10 mouse cellular contexts compared by ENCODE assay signal in genomic region chr2:63273799-63274203, GRCm38 (mm10).
DNase-seq lines count a peak whose midpoint lies in the region; ATAC-seq lines count a peak whose summit lies in the region.
"Had no signal": no experiment of that assay in that cellular context is flagged by ENCODE, and none has a peak within 500 bp of the region (broad histone marks: within the 10 kb centered on the region; RNA-seq: fewer than 3 reads in every experiment).

No protein-coding gene starts in this region.

- no peak overlapping the region for H3K4me2 ChIP-seq in midbrain, embryonic 13.5 days (replicated peaks)
- H3K4me2 ChIP-seq: limb, embryonic 15.5 days had no signal

- WGBS in heart, embryonic 10.5 days: 9% methylated on average over 3 of the region's 3 CpGs
- WGBS in midbrain, embryonic 13.5 days: 34% methylated on average over 3 of the region's 3 CpGs

- intact Hi-C loops in heart, postnatal 25 days (cut with DNase I): no loop called here
- intact Hi-C loops in heart, postnatal 10 days (cut with DNase I): no loop called here

- no peak overlapping the region for H3K27ac ChIP-seq in heart, embryonic 10.5 days
- H3K27ac ChIP-seq in midbrain, embryonic 13.5 days: no peak overlapping the region
- H3K27ac ChIP-seq: limb, embryonic 15.5 days had no signal

- ATAC-seq in midbrain, embryonic 13.5 days: peak; percentile 85

- no peaks in the 10 kb centered on the region for H3K9me3 ChIP-seq in heart, embryonic 10.5 days
- no peaks in the 10 kb centered on the region for H3K9me3 ChIP-seq in midbrain, embryonic 13.5 days
- H3K9me3 ChIP-seq: limb, embryonic 15.5 days had no signal

- peaks cover 15% of the 10 kb centered on the region for H3K27me3 ChIP-seq in heart, embryonic 10.5 days (ENCODE audit: insufficient read depth, poor library complexity, severe bottlenecking)
- no peaks in the 10 kb centered on the region for H3K27me3 ChIP-seq in midbrain, embryonic 13.5 days
- H3K27me3 ChIP-seq: limb, embryonic 15.5 days had no signal

- DNase-seq in heart, embryonic 10.5 days (ENCODE audit: low spot score): peak; percentile 89
- DNase-seq in heart, postnatal 25 days (ENCODE audit: low spot score): no peak
- DNase-seq in kidney, postnatal 10 days: peak; percentile 6
- DNase-seq in kidney, postnatal 36 days: no peak
- DNase-seq in heart, postnatal 10 days: peak; percentile 1 to 6
- DNase-seq in adrenal gland, adult 18-20 months (ENCODE audit: low spot score in 2 of 2): no peak
- DNase-seq in spleen, adult 18-20 months: no peak
- DNase-seq: layer of hippocampus, postnatal 36 days had no signal

- no peak overlapping the region for H3K9ac ChIP-seq in midbrain, embryonic 13.5 days (replicated peaks)
- H3K9ac ChIP-seq: limb, embryonic 15.5 days had no signal

- no peak overlapping the region for H3K4me3 ChIP-seq in heart, embryonic 10.5 days
- H3K4me3 ChIP-seq in midbrain, embryonic 13.5 days (replicated peaks): no peak overlapping the region
- H3K4me3 ChIP-seq: limb, embryonic 15.5 days had no signal

- H3K36me3 ChIP-seq in heart, embryonic 10.5 days: no peaks in the 10 kb centered on the region
- H3K36me3 ChIP-seq in midbrain, embryonic 13.5 days: no peaks in the 10 kb centered on the region
- H3K36me3 ChIP-seq: limb, embryonic 15.5 days had no signal

- peaks cover 18% of the 10 kb centered on the region for H3K4me1 ChIP-seq in heart, embryonic 10.5 days
- H3K4me1 ChIP-seq in midbrain, embryonic 13.5 days (replicated peaks): no peaks in the 10 kb centered on the region
- H3K4me1 ChIP-seq: limb, embryonic 15.5 days had no signal

Comparison
In these comparisons a context has a peak if more than half of its experiments do, and no peak if none do; other contexts are left out.
1. DNase-seq: peak in heart, embryonic 10.5 days (single experiment), kidney, postnatal 10 days (single experiment) and heart, postnatal 10 days (2 of 2); none in heart, postnatal 25 days (single experiment), kidney, postnatal 36 days (0 of 2), adrenal gland, adult 18-20 months (0 of 2) and spleen, adult 18-20 months (0 of 2).